Mouse (Mus musculus): ENCODE results near the gene Olfr1351. TPM values are rescaled to one million over a fixed set of nuclear protein-coding genes. Genes with fewer than 3 reads are reported as not detected.
"Not testable (repeated sequence)": the region's sequence is repeated elsewhere in the genome, so short reads cannot be mapped to it uniquely, and the experiment has no call there.

Olfr1351 gene
- polyA plus RNA-seq (2016; fragmentation: Nextera tagmentation; extraction: Ambion mirVana) = not detected in 2 replicates

- 71% methylated on average over 1 of the region's 1 CpGs for WGBS
- ATAC-seq (ENCODE audit: low FRiP score) = no peak
Measured at GRCm38 (mm10) chr10:79012172-79012571, at the start of gene Olfr1351. Gene Olfr1351, plus strand, starts transcription at chr10:79012472.

GRCm38 (mm10) chr10:78963009-78963408 is 49.3 kb upstream of the Olfr1351 start, which contains the start of gene Olfr1353:
Gene Olfr1353, plus strand, starts transcription at chr10:78963309.
- not testable (repeated sequence) for H3K9me3 ChIP-seq; H3K4me3 ChIP-seq (replicated peaks); H3K27ac ChIP-seq; H3K36me3 ChIP-seq (replicated peaks); H3K9ac ChIP-seq; H3K4me2 ChIP-seq; ATAC-seq (ENCODE audit: low FRiP score); H3K4me1 ChIP-seq; H3K27me3 ChIP-seq

More at GRCm38 (mm10) chr10:79012172-79012571, at the start of gene Olfr1351:
- 0 out of 2 replicates have a peak, but pooled peaks cover 3% of the 10 kb centered on the region for H3K9me3 ChIP-seq
- no peaks in the 10 kb centered on the region for H3K4me1 ChIP-seq
- no peak within 1 kb of the TSS for H3K4me3 ChIP-seq (replicated peaks)
- no peak within 1 kb of the TSS for H3K9ac ChIP-seq
- no peaks in the 10 kb centered on the region for H3K36me3 ChIP-seq (replicated peaks)
- H3K27me3 ChIP-seq = no peaks in the 10 kb centered on the region
- no peak within 1 kb of the TSS for H3K4me2 ChIP-seq
- no peak within 1 kb of the TSS for H3K27ac ChIP-seq

GRCm38 (mm10) chr10:78980750-78981149 is 31.5 kb upstream of the Olfr1351 start, which contains the start of gene Olfr1352:
Gene Olfr1352, plus strand, starts transcription at chr10:78981050.
- no peak within 1 kb of the TSS for H3K9ac ChIP-seq
- H3K36me3 ChIP-seq (replicated peaks) = no peaks in the 10 kb centered on the region
- no peaks in the 10 kb centered on the region for H3K4me1 ChIP-seq
- H3K4me3 ChIP-seq (replicated peaks) = no peak within 1 kb of the TSS
- H3K9me3 ChIP-seq = no peaks in the 10 kb centered on the region
- no peak within 1 kb of the TSS for H3K27ac ChIP-seq
- no peak for ATAC-seq (ENCODE audit: low FRiP score)
- no peaks in the 10 kb centered on the region for H3K27me3 ChIP-seq
- H3K4me2 ChIP-seq = no peak within 1 kb of the TSS

- H3K4me2 ChIP-seq = no peak within 1 kb of the TSS
- H3K4me1 ChIP-seq = no peaks in the 10 kb centered on the region
- no peak within 1 kb of the TSS for H3K27ac ChIP-seq
- no peak within 1 kb of the TSS for H3K9ac ChIP-seq
- no peaks in the 10 kb centered on the region for H3K36me3 ChIP-seq (replicated peaks)
- H3K27me3 ChIP-seq = no peaks in the 10 kb centered on the region
- no peaks in the 10 kb centered on the region for H3K9me3 ChIP-seq
- H3K4me3 ChIP-seq (replicated peaks) = no peak within 1 kb of the TSS
- no peak for ATAC-seq (ENCODE audit: low FRiP score)
Measured at GRCm38 (mm10) chr10:79028441-79028840, 16.2 kb downstream of the Olfr1351 start, which contains the start of gene Olfr57. Gene Olfr57, plus strand, starts transcription at chr10:79028741.

GRCm38 (mm10) chr10:79042457-79042856 is 30.2 kb downstream of the Olfr1351 start:
- WGBS = 89% methylated on average over 2 of the region's 2 CpGs

GRCm38 (mm10) chr10:79057370-79057769 is 45.1 kb downstream of the Olfr1351 start:
- H3K9ac ChIP-seq; H3K4me2 ChIP-seq; H3K4me1 ChIP-seq; H3K4me3 ChIP-seq (replicated peaks); H3K27me3 ChIP-seq; ATAC-seq (ENCODE audit: low FRiP score); H3K9me3 ChIP-seq; H3K27ac ChIP-seq: not testable (repeated sequence)
- peaks cover 34% of the 10 kb centered on the region for H3K36me3 ChIP-seq (replicated peaks)
- 88% methylated on average over 3 of the region's 3 CpGs for WGBS

More at GRCm38 (mm10) chr10:79042457-79042856, 30.2 kb downstream of the Olfr1351 start:
- not testable (repeated sequence) for H3K36me3 ChIP-seq (replicated peaks); H3K4me2 ChIP-seq; H3K4me3 ChIP-seq (replicated peaks); H3K9ac ChIP-seq; H3K27me3 ChIP-seq; ATAC-seq (ENCODE audit: low FRiP score); H3K27ac ChIP-seq; H3K4me1 ChIP-seq
- peaks cover 15% of the 10 kb centered on the region; the same call in 1 of the 2 replicates for H3K9me3 ChIP-seq

Other genes with a start within 250 kb of the Olfr1351 start
- gene Slc1a6, start 232.0 kb upstream of the Olfr1351 start, polyA plus RNA-seq (2016; fragmentation: Nextera tagmentation; extraction: Ambion mirVana) = 1.7 and 1.8 TPM in 2 replicates
- not detected in 2 replicates for gene Olfr1356, start 160.3 kb upstream of the Olfr1351 start, polyA plus RNA-seq (2016; fragmentation: Nextera tagmentation; extraction: Ambion mirVana)
- gene Olfr1355, start 136.9 kb upstream of the Olfr1351 start, polyA plus RNA-seq (2016; fragmentation: Nextera tagmentation; extraction: Ambion mirVana) = not detected in 2 replicates
- 0.12 TPM in 1 of 2 replicates, not detected in the other for gene Olfr1354, start 99.3 kb upstream of the Olfr1351 start, polyA plus RNA-seq (2016; fragmentation: Nextera tagmentation; extraction: Ambion mirVana)
- not detected in 2 replicates for gene Olfr8, start 61.8 kb upstream of the Olfr1351 start, polyA plus RNA-seq (2016; fragmentation: Nextera tagmentation; extraction: Ambion mirVana)
- not detected in 2 replicates for gene Olfr1353, start 49.2 kb upstream of the Olfr1351 start, polyA plus RNA-seq (2016; fragmentation: Nextera tagmentation; extraction: Ambion mirVana)
- not detected in 2 replicates for gene Olfr1352, start 31.4 kb upstream of the Olfr1351 start, polyA plus RNA-seq (2016; fragmentation: Nextera tagmentation; extraction: Ambion mirVana)
- gene Olfr57, start 16.3 kb downstream of the Olfr1351 start, polyA plus RNA-seq (2016; fragmentation: Nextera tagmentation; extraction: Ambion mirVana) = 0.12 and 0.23 TPM in 2 replicates
- 45.7 and 47.7 TPM in 2 replicates for gene 2610008E11Rik, start 85.1 kb downstream of the Olfr1351 start, polyA plus RNA-seq (2016; fragmentation: Nextera tagmentation; extraction: Ambion mirVana)
- gene Vmn2r80, start 136.3 kb downstream of the Olfr1351 start, polyA plus RNA-seq (2016; fragmentation: Nextera tagmentation; extraction: Ambion mirVana) = not detected in 2 replicates
- gene Vmn2r81, start 235.2 kb downstream of the Olfr1351 start, polyA plus RNA-seq (2016; fragmentation: Nextera tagmentation; extraction: Ambion mirVana) = not detected in 2 replicates